Mouse (Mus musculus): ENCODE results near the gene Pex13. TPM values are rescaled to one million over a fixed set of nuclear protein-coding genes. Genes with fewer than 3 reads are reported as not detected.

Pex13 gene
- polyA plus RNA-seq, 1 experiment from 2014 or later: 30.4 TPM

GRCm38 (mm10) chr11:23664232-23664631, 1.5 kb downstream of the Pex13 start:
- ATAC-seq: no peak

GRCm38 (mm10) chr11:23657791-23658190, 8.0 kb downstream of the Pex13 start:
- 83% methylated on average over 2 of the region's 2 CpGs for WGBS
- Histone ChIP-seq H3K4me2 (ENCODE audit: low read depth, low read length) (no peak overlapping the region), H3K9ac (ENCODE audit: low read depth, low read length) (no peak overlapping the region), H3K4me1 (ENCODE audit: control insufficient read depth, insufficient read depth, low read length) (0 out of 2 replicates have a peak, but pooled peaks cover 1% of the 10 kb centered on the region), H3K36me3 (ENCODE audit: control insufficient read depth, insufficient read depth, low read length) (no peaks in the 10 kb centered on the region), H3K27me3 (replicated peaks; ENCODE audit: control insufficient read depth, insufficient read depth, low read length) (no peaks in the 10 kb centered on the region), H3K27ac (ENCODE audit: low read length) (no peak overlapping the region), H3K4me3 (ENCODE audit: low read length) (no peak overlapping the region), H3K9me3 (ENCODE audit: control insufficient read depth, low read length) (no peaks in the 10 kb centered on the region)
- no peak for ATAC-seq

More at GRCm38 (mm10) chr11:23664232-23664631, 1.5 kb downstream of the Pex13 start:
- no peaks in the 10 kb centered on the region for H3K9me3 ChIP-seq (ENCODE audit: control insufficient read depth, low read length)
- H3K4me2 ChIP-seq (ENCODE audit: low read depth, low read length): no peak overlapping the region
- H3K27me3 ChIP-seq (replicated peaks; ENCODE audit: control insufficient read depth, insufficient read depth, low read length): no peaks in the 10 kb centered on the region
- no peak overlapping the region for H3K27ac ChIP-seq (ENCODE audit: low read length)
- H3K36me3 ChIP-seq (ENCODE audit: control insufficient read depth, insufficient read depth, low read length): no peaks in the 10 kb centered on the region
- no peak overlapping the region for H3K4me3 ChIP-seq (ENCODE audit: low read length)
- peaks cover 5% of the 10 kb centered on the region; the same call in 1 of the 2 replicates for H3K4me1 ChIP-seq (ENCODE audit: control insufficient read depth, insufficient read depth, low read length)
- no peak overlapping the region for H3K9ac ChIP-seq (ENCODE audit: low read depth, low read length)

DNA sequence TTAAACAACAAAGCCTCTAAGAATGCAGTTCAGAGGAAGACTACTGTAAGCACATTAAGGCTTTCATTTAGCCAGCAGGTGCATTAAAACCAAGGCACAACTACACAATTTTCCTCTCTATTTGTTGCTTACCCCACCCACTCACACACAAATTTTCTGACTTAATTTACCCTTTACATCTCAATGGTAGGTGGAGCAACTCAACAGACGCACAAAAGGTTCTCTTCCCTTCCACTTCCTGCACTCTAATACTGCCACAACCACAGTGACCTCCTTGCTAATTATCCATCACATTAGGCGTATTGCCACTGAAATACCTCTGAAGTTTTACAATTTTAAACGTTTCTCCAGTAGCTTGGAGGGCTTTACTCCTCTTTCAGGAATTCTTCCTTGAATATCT, 12.1 kb downstream of the Pex13 start:
- H3K4me3 ChIP-seq (ENCODE audit: low read length): no peak overlapping the region
- ATAC-seq: no peak
- 79% methylated on average over 3 of the region's 3 CpGs for WGBS
- no peaks in the 10 kb centered on the region for H3K36me3 ChIP-seq (ENCODE audit: control insufficient read depth, insufficient read depth, low read length)
- no peaks in the 10 kb centered on the region for H3K4me1 ChIP-seq (ENCODE audit: control insufficient read depth, insufficient read depth, low read length)
- no peaks in the 10 kb centered on the region for H3K9me3 ChIP-seq (ENCODE audit: control insufficient read depth, low read length)
- H3K4me2 ChIP-seq (ENCODE audit: low read depth, low read length): no peak overlapping the region
- H3K27me3 ChIP-seq (replicated peaks; ENCODE audit: control insufficient read depth, insufficient read depth, low read length): no peaks in the 10 kb centered on the region
- H3K27ac ChIP-seq (ENCODE audit: low read length): no peak overlapping the region
- H3K9ac ChIP-seq (ENCODE audit: low read depth, low read length): no peak overlapping the region

- H3K9me3 ChIP-seq (ENCODE audit: control insufficient read depth, low read length): no peaks in the 10 kb centered on the region
- no peak overlapping the region for H3K4me3 ChIP-seq (ENCODE audit: low read length)
- no peak for ATAC-seq
- no peaks in the 10 kb centered on the region for H3K27me3 ChIP-seq (replicated peaks; ENCODE audit: control insufficient read depth, insufficient read depth, low read length)
- 89% methylated on average over 3 of the region's 3 CpGs for WGBS
- no peak overlapping the region for H3K4me2 ChIP-seq (ENCODE audit: low read depth, low read length)
- no peaks in the 10 kb centered on the region for H3K4me1 ChIP-seq (ENCODE audit: control insufficient read depth, insufficient read depth, low read length)
- H3K9ac ChIP-seq (ENCODE audit: low read depth, low read length): no peak overlapping the region
- no peaks in the 10 kb centered on the region for H3K36me3 ChIP-seq (ENCODE audit: control insufficient read depth, insufficient read depth, low read length)
- no peak overlapping the region for H3K27ac ChIP-seq (ENCODE audit: low read length)
Measured at GRCm38 (mm10) chr11:23647835-23648234, 17.9 kb downstream of the Pex13 start.

GRCm38 (mm10) chr11:23647431-23647830, 18.3 kb downstream of the Pex13 start:
- Histone ChIP-seq H3K9me3 (ENCODE audit: control insufficient read depth, low read length) (no peaks in the 10 kb centered on the region), H3K27me3 (replicated peaks; ENCODE audit: control insufficient read depth, insufficient read depth, low read length) (no peaks in the 10 kb centered on the region), H3K27ac (ENCODE audit: low read length) (no peak overlapping the region), H3K4me1 (ENCODE audit: control insufficient read depth, insufficient read depth, low read length) (no peaks in the 10 kb centered on the region), H3K9ac (ENCODE audit: low read depth, low read length) (no peak overlapping the region), H3K4me2 (ENCODE audit: low read depth, low read length) (no peak overlapping the region), H3K4me3 (ENCODE audit: low read length) (no peak overlapping the region), H3K36me3 (ENCODE audit: control insufficient read depth, insufficient read depth, low read length) (no peaks in the 10 kb centered on the region)
- no peak for ATAC-seq

- H3K4me2 ChIP-seq (ENCODE audit: low read depth, low read length): no peak overlapping the region
- no peak for ATAC-seq
- H3K36me3 ChIP-seq (ENCODE audit: control insufficient read depth, insufficient read depth, low read length): no peaks in the 10 kb centered on the region
- 62% methylated on average over 8 of the region's 8 CpGs for WGBS
- H3K27me3 ChIP-seq (replicated peaks; ENCODE audit: control insufficient read depth, insufficient read depth, low read length): no peaks in the 10 kb centered on the region
- no peak overlapping the region for H3K27ac ChIP-seq (ENCODE audit: low read length)
- no peak overlapping the region for H3K4me3 ChIP-seq (ENCODE audit: low read length)
- peaks cover 3% of the 10 kb centered on the region; the same call in 1 of the 2 replicates for H3K4me1 ChIP-seq (ENCODE audit: control insufficient read depth, insufficient read depth, low read length)
- H3K9ac ChIP-seq (ENCODE audit: low read depth, low read length): no peak overlapping the region
- H3K9me3 ChIP-seq (ENCODE audit: control insufficient read depth, low read length): no peaks in the 10 kb centered on the region
Measured at GRCm38 (mm10) chr11:23634573-23634972, 31.2 kb downstream of the Pex13 start.

GRCm38 (mm10) chr11:23633879-23634215, 31.9 kb downstream of the Pex13 start:
- peak overlapping the region; percentile 90 for H3K4me3 ChIP-seq (ENCODE audit: low read length)
- H3K27ac ChIP-seq (ENCODE audit: low read length): peak overlapping the region; percentile 51; the same call in 1 of the 2 replicates
- WGBS: 7% methylated on average over 7 of the region's 7 CpGs

DNA sequence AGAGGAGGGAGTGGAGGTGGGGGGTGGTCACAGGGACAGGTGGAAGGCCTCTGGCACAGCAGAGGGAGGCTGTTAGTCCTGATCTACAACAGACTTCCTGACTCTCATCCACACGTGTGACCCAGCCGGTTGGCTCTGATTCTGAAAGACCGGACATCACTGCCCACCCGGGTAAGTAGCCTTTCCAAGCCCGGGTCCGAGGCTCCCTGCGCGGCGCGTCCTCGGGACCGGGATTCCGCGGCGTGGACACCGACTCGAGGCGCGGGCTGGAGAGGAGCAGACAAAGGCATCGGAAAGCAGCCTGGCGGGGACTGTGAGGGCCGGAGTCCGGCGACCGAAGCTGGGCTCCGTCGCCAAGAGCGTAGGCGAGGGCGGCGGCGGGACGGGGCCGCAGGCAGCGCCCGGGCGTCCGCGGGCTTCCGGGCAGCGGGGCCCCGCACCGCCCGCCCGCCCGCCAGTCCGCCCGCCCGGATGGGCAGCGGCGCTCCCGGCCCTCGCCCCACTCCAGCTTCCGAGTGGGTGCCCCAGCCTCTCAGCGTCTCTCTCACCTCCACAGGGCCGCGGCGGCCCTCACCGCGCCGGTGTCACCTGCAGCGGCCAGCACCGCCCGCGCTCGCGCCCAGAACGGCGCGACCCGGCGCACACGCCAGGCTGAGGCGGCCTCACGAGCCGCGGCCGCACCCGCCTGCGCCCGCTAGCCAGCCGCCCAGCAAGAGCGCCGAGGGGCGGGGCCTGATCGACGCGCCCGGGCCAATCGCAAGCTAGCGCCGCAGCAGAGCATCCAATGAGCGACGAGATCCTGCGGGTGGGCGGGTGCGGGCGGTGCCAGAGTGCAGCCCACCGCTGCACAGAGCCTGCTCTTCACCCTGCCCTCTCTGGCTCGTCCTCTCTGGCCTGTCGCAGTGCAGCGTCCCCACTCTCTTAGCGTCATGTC, 32.5 kb downstream of the Pex13 start, which contains the start of gene 0610010F05Rik:
0610010F05Rik (minus strand) TSS at position 695 of the 934 bp plus-strand sequence.
- peak within 1 kb of the TSS; percentile 77 for H3K27ac ChIP-seq (ENCODE audit: low read length)
- H3K9ac ChIP-seq (ENCODE audit: low read depth, low read length): peak within 1 kb of the TSS; percentile 92
- peaks cover 3% of the 10 kb centered on the region; the same call in 1 of the 2 replicates for H3K4me1 ChIP-seq (ENCODE audit: control insufficient read depth, insufficient read depth, low read length)
- under 1% methylated on average over 84 of the region's 103 CpGs for WGBS
- peak within 1 kb of the TSS; percentile 83 for H3K4me2 ChIP-seq (ENCODE audit: low read depth, low read length)
- peak within 1 kb of the TSS; percentile 90 for H3K4me3 ChIP-seq (ENCODE audit: low read length)
- peak; percentile 100 for ATAC-seq
- H3K27me3 ChIP-seq (replicated peaks; ENCODE audit: control insufficient read depth, insufficient read depth, low read length): no peaks in the 10 kb centered on the region
- no peaks in the 10 kb centered on the region for H3K9me3 ChIP-seq (ENCODE audit: control insufficient read depth, low read length)
- no peaks in the 10 kb centered on the region for H3K36me3 ChIP-seq (ENCODE audit: control insufficient read depth, insufficient read depth, low read length)

More at GRCm38 (mm10) chr11:23633879-23634215, 31.9 kb downstream of the Pex13 start:
- Histone ChIP-seq H3K9me3 (ENCODE audit: control insufficient read depth, low read length) (no peaks in the 10 kb centered on the region), H3K27me3 (replicated peaks; ENCODE audit: control insufficient read depth, insufficient read depth, low read length) (no peaks in the 10 kb centered on the region), H3K36me3 (ENCODE audit: control insufficient read depth, insufficient read depth, low read length) (no peaks in the 10 kb centered on the region), H3K9ac (ENCODE audit: low read depth, low read length) (peak overlapping the region; percentile 40), H3K4me1 (ENCODE audit: control insufficient read depth, insufficient read depth, low read length) (peaks cover 3% of the 10 kb centered on the region; the same call in 1 of the 2 replicates), H3K4me2 (ENCODE audit: low read depth, low read length) (peak overlapping the region; percentile 72)
- peak; percentile 45 for ATAC-seq

GRCm38 (mm10) chr11:23630664-23631063, 35.1 kb downstream of the Pex13 start:
- no peaks in the 10 kb centered on the region for H3K9me3 ChIP-seq (ENCODE audit: control insufficient read depth, low read length)
- H3K4me1 ChIP-seq (ENCODE audit: control insufficient read depth, insufficient read depth, low read length): peaks cover 3% of the 10 kb centered on the region; the same call in 1 of the 2 replicates
- no peaks in the 10 kb centered on the region for H3K36me3 ChIP-seq (ENCODE audit: control insufficient read depth, insufficient read depth, low read length)
- no peak overlapping the region for H3K9ac ChIP-seq (ENCODE audit: low read depth, low read length)
- no peak for ATAC-seq
- H3K27me3 ChIP-seq (replicated peaks; ENCODE audit: control insufficient read depth, insufficient read depth, low read length): no peaks in the 10 kb centered on the region
- H3K27ac ChIP-seq (ENCODE audit: low read length): no peak overlapping the region
- no peak overlapping the region for H3K4me3 ChIP-seq (ENCODE audit: low read length)
- no peak overlapping the region for H3K4me2 ChIP-seq (ENCODE audit: low read depth, low read length)
